Mouse (Mus musculus): Measurements from ENCODE around the gene Prr15.

DNA sequence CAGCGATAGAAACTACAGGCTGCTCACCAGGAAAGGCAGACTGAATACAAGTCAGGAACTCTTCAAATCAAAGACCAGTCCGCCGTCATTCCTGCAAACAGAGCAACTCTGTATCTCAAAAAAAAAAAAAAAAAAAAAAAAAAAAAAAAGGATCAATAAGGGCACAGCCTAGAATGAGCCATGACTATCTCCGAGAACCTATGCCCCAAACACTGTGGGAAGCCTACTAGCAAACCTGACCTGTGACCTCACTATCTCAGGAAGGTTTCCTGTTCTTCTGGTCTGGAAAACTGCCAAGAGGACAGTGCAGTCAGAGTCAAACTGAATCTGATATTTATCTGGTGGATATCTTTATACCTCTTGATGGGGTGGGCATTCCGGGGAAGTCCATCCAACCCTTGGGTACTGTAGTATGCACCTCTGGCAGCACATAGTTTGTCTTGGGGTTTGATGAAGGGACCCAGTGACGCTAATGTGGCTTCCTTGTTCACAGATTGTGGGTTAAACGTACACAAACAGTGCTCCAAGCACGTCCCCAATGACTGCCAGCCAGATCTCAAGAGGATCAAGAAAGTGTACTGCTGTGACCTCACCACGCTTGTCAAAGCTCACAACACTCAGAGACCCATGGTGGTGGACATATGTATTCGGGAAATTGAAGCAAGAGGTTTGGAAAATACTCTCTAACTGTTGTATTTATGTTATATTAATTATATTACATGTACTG, 35.7 kb upstream of the Prr15 start:
- TF ChIP-seq CTCF (IDR thresholded peaks at IDR 0.05; ENCODE audit: extremely low read depth, insufficient read depth, insufficient read length, insufficient replicate concordance) (no peak), POLR2A (IDR thresholded peaks at IDR 0.05; ENCODE audit: low read depth, low read length) (no peak)

Data from spleen, adult 2 months (tissue).